Comparison of ENCODE assay signal across 26 mouse cellular contexts in the genomic region with DNA sequence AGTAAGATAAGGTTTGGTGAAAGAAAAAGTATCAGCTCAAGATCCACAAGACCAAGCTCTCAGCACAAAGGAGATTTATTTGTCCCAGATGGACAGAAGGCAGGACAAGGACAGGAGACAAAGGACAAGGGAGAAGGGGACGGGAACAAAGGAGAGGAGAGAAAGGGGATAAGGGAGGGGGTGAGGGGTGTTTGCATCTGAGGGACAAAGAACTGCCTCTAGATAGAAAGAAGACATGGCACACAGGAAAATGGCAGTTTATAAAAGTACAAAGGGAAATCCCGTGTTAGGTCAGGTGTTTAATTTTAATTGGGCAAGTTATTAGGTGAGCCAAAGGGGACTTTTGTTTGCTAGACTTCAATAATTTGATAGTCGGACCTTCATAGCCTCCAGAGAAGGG.
DNase-seq lines count a peak whose midpoint lies in the region; ATAC-seq and TF ChIP-seq lines count a peak whose summit lies in the region.
"Had no signal": no experiment of that assay in that cellular context is flagged by ENCODE, and none has a peak within 500 bp of the region (broad histone marks: within the 10 kb centered on the region; RNA-seq: fewer than 3 reads in every experiment).

No protein-coding gene starts in this region.

- H3K4me1 ChIP-seq in hindbrain, embryonic 10.5 days (replicated peaks), result peaks cover 24% of the 10 kb centered on the region
- H3K4me1 ChIP-seq in hindbrain, embryonic 14.5 days (replicated peaks; ENCODE audit: control insufficient read depth, insufficient read depth, low read length), result 0 out of 2 replicates have a peak, but pooled peaks cover 4% of the 10 kb centered on the region
- no peaks in the 10 kb centered on the region for H3K4me1 ChIP-seq in kidney, adult 2 months (ENCODE audit: control insufficient read depth, insufficient read depth, low read length)
- H3K4me1 ChIP-seq: embryonic facial prominence, embryonic 12.5 days; embryonic facial prominence, embryonic 15.5 days; heart, embryonic 10.5 days; heart, embryonic 13.5 days; hindbrain, embryonic 12.5 days; intestine, embryonic 15.5 days had no signal

- ATAC-seq in hindbrain, embryonic 14.5 days (ENCODE audit: low FRiP score), result no peak
- ATAC-seq: forebrain, embryonic 15.5 days; hindbrain, embryonic 16.5 days; intestine, embryonic 15.5 days; Patski had no signal

- WGBS in hindbrain, embryonic 10.5 days, result 39% methylated on average over 3 of the region's 3 CpGs
- WGBS in hindbrain, embryonic 14.5 days, result 18% methylated on average over 3 of the region's 3 CpGs
- 49% methylated on average over 3 of the region's 3 CpGs for WGBS in kidney, adult 2 months

- DNase-seq in embryo, embryonic 10.5 days (ENCODE audit: low spot score), result peak; percentile 37
- DNase-seq in embryo, embryonic 11 days, result no peak
- no peak for DNase-seq in hindbrain, embryonic 10.5 days (ENCODE audit: low spot score)
- no peak for DNase-seq in hindbrain, embryonic 14.5 days (ENCODE audit: low spot score)
- peak; percentile 16 for DNase-seq in Muller cell, postnatal 12 days (ENCODE audit: inconsistent ontology term)
- DNase-seq in retina, postnatal 1 day, result peak; percentile 75
- no peak for DNase-seq in kidney, adult 2 months
- DNase-seq: adrenal gland, postnatal 14 days; cerebellum, adult 11-12 months; cerebellum, adult 8-10 months; cerebellum, postnatal 14 days; gastrocnemius, postnatal 10 days; gastrocnemius, postnatal 36 days; heart, adult 2 months; heart, postnatal 14 days; heart, postnatal 4 days had no signal

- no peak for TF ChIP-seq POLR2A in kidney, adult 2 months (IDR thresholded peaks at IDR 0.05; ENCODE audit: low read depth, low read length)

- no peaks in the 10 kb centered on the region for H3K36me3 ChIP-seq in hindbrain, embryonic 10.5 days
- H3K36me3 ChIP-seq in hindbrain, embryonic 14.5 days (replicated peaks; ENCODE audit: control insufficient read depth, insufficient read depth), result no peaks in the 10 kb centered on the region
- H3K36me3 ChIP-seq in kidney, adult 2 months (ENCODE audit: control insufficient read depth, insufficient read depth, low read length), result no peaks in the 10 kb centered on the region
- H3K36me3 ChIP-seq: embryonic facial prominence, embryonic 12.5 days; embryonic facial prominence, embryonic 15.5 days; forebrain, embryonic 12.5 days; forebrain, embryonic 15.5 days; heart, embryonic 10.5 days; heart, embryonic 13.5 days; hindbrain, embryonic 12.5 days; intestine, embryonic 15.5 days had no signal

- H3K9ac ChIP-seq in hindbrain, embryonic 14.5 days, result no peak overlapping the region
- H3K9ac ChIP-seq: embryonic facial prominence, embryonic 12.5 days; embryonic facial prominence, embryonic 15.5 days; forebrain, embryonic 12.5 days; forebrain, embryonic 15.5 days; heart, embryonic 13.5 days; hindbrain, embryonic 12.5 days; intestine, embryonic 15.5 days had no signal

- no peaks in the 10 kb centered on the region for H3K27me3 ChIP-seq in hindbrain, embryonic 10.5 days (ENCODE audit: insufficient read depth, poor library complexity, severe bottlenecking)
- H3K27me3 ChIP-seq in hindbrain, embryonic 14.5 days (ENCODE audit: control insufficient read depth, insufficient read depth, low read length), result no peaks in the 10 kb centered on the region
- no peaks in the 10 kb centered on the region for H3K27me3 ChIP-seq in kidney, adult 2 months (replicated peaks; ENCODE audit: control insufficient read depth, insufficient read depth, low read length)
- H3K27me3 ChIP-seq: embryonic facial prominence, embryonic 12.5 days; embryonic facial prominence, embryonic 15.5 days; forebrain, embryonic 12.5 days; forebrain, embryonic 15.5 days; heart, embryonic 13.5 days; hindbrain, embryonic 12.5 days; intestine, embryonic 15.5 days; Patski had no signal

- H3K27ac ChIP-seq in hindbrain, embryonic 10.5 days, result peak overlapping the region; percentile 40
- H3K27ac ChIP-seq in hindbrain, embryonic 14.5 days, result no peak overlapping the region
- no peak overlapping the region for H3K27ac ChIP-seq in kidney, adult 2 months (ENCODE audit: insufficient read depth, low read depth, low read length)
- H3K27ac ChIP-seq: embryonic facial prominence, embryonic 12.5 days; embryonic facial prominence, embryonic 15.5 days; forebrain, embryonic 12.5 days; forebrain, embryonic 15.5 days; heart, adult 2 months; heart, embryonic 10.5 days; heart, embryonic 13.5 days; hindbrain, embryonic 12.5 days; intestine, embryonic 15.5 days had no signal

- TF ChIP-seq CTCF in kidney, adult 2 months (conservative IDR thresholded peaks at IDR 0.05; ENCODE audit: insufficient read depth, insufficient read length, low read depth, low read length), result no peak

- H3K4me2 ChIP-seq in hindbrain, embryonic 14.5 days (replicated peaks), result no peak overlapping the region
- H3K4me2 ChIP-seq: embryonic facial prominence, embryonic 12.5 days; embryonic facial prominence, embryonic 15.5 days; forebrain, embryonic 12.5 days; forebrain, embryonic 15.5 days; heart, embryonic 13.5 days; hindbrain, embryonic 12.5 days; intestine, embryonic 15.5 days had no signal

- H3K9me3 ChIP-seq in hindbrain, embryonic 10.5 days, result no peaks in the 10 kb centered on the region
- H3K9me3 ChIP-seq in hindbrain, embryonic 14.5 days (ENCODE audit: control insufficient read depth, low read length), result no peaks in the 10 kb centered on the region
- H3K9me3 ChIP-seq: embryonic facial prominence, embryonic 12.5 days; embryonic facial prominence, embryonic 15.5 days; forebrain, embryonic 12.5 days; forebrain, embryonic 15.5 days; heart, embryonic 10.5 days; heart, embryonic 13.5 days; hindbrain, embryonic 12.5 days; intestine, embryonic 15.5 days had no signal

- no peak overlapping the region for H3K4me3 ChIP-seq in hindbrain, embryonic 10.5 days
- no peak overlapping the region for H3K4me3 ChIP-seq in hindbrain, embryonic 14.5 days (replicated peaks; ENCODE audit: low read length)
- no peak overlapping the region for H3K4me3 ChIP-seq in kidney, adult 2 months (ENCODE audit: insufficient read depth, low read depth, low read length)
- H3K4me3 ChIP-seq: embryonic facial prominence, embryonic 12.5 days; embryonic facial prominence, embryonic 15.5 days; forebrain, embryonic 12.5 days; forebrain, embryonic 15.5 days; heart, adult 2 months; heart, embryonic 10.5 days; heart, embryonic 13.5 days; hindbrain, embryonic 12.5 days; intestine, embryonic 15.5 days had no signal

Comparison
In these comparisons a context has a peak if more than half of its experiments do, and no peak if none do; other contexts are left out.
1. DNase-seq: peak in embryo, embryonic 10.5 days (single experiment), Muller cell, postnatal 12 days (single experiment) and retina, postnatal 1 day (single experiment); none in embryo, embryonic 11 days (single experiment), hindbrain, embryonic 10.5 days (single experiment), hindbrain, embryonic 14.5 days (single experiment) and kidney, adult 2 months (single experiment).